Mouse (Mus musculus): ENCODE measurements around the gene Cfap45. TPM values are rescaled to one million over a fixed set of nuclear protein-coding genes. Genes with fewer than 3 reads are reported as not detected.

The Cfap45 gene
- total RNA-seq, 2 experiments from 2014 or later, result 1.8 to 2.8 TPM

- peak; percentile 81 to 84 for DNase-seq
Observed at GRCm38 (mm10) chr1:172513525-172514212, 6.9 kb upstream of the Cfap45 start.

GRCm38 (mm10) chr1:172514213-172514529 lies 6.4 kb upstream of the Cfap45 start:
- no peak for DNase-seq
- intact Hi-C loops (cut with DNase I), result no loop called here

More at GRCm38 (mm10) chr1:172513525-172514212, 6.9 kb upstream of the Cfap45 start:
- intact Hi-C loops (cut with DNase I), result no loop called here

- intact Hi-C loops (cut with DNase I), result no loop called here
- peak; percentile 44 to 52 for DNase-seq
Observed at GRCm38 (mm10) chr1:172514551-172515268, 5.9 kb upstream of the Cfap45 start.

- intact Hi-C loops (cut with DNase I), result no loop called here
- no peak for DNase-seq
Observed at GRCm38 (mm10) chr1:172515396-172515795, 5.2 kb upstream of the Cfap45 start.

- no peak for DNase-seq
- intact Hi-C loops (cut with DNase I), result no loop called here
Observed at GRCm38 (mm10) chr1:172518013-172518412, 2.6 kb upstream of the Cfap45 start.

GRCm38 (mm10) chr1:172519644-172520043 lies 957 bp upstream of the Cfap45 start:
- intact Hi-C loops (cut with DNase I), result no loop called here
- no peak for DNase-seq

- DNase-seq, result no peak
- intact Hi-C loops (cut with DNase I), result no loop called here
Observed at GRCm38 (mm10) chr1:172522524-172522923, 1.9 kb downstream of the Cfap45 start.

- peak; percentile 61 to 62 for DNase-seq
- intact Hi-C loops (cut with DNase I), result no loop called here
Observed at GRCm38 (mm10) chr1:172523699-172524101, 3.1 kb downstream of the Cfap45 start.

GRCm38 (mm10) chr1:172525027-172525764 lies 4.6 kb downstream of the Cfap45 start:
- intact Hi-C loops (cut with DNase I), result loop anchor here (1.0 kb wide), 1 partner anchor 24 kb away; no protein-coding TSS in a partner anchor
- peak; percentile 73 for DNase-seq

- intact Hi-C loops (cut with DNase I), result loop anchor here (1.0 kb wide), 1 partner anchor 25 kb away; no protein-coding TSS in a partner anchor
Observed at GRCm38 (mm10) chr1:172525971-172526370, 5.4 kb downstream of the Cfap45 start.

GRCm38 (mm10) chr1:172526380-172527081 lies 5.9 kb downstream of the Cfap45 start:
- intact Hi-C loops (cut with DNase I), result no loop called here
- DNase-seq, result peak; percentile 71 to 80

More at GRCm38 (mm10) chr1:172525971-172526370, 5.4 kb downstream of the Cfap45 start:
- DNase-seq, result no peak

- DNase-seq, result no peak
- intact Hi-C loops (cut with DNase I), result no loop called here
Observed at GRCm38 (mm10) chr1:172527431-172527830, 6.8 kb downstream of the Cfap45 start.

GRCm38 (mm10) chr1:172528701-172529100 lies 8.1 kb downstream of the Cfap45 start:
- intact Hi-C loops (cut with DNase I), result loop anchor here (1.0 kb wide), 3 partner anchors 35 to 105 kb away; no protein-coding TSS in a partner anchor

GRCm38 (mm10) chr1:172530544-172531220 lies 10.1 kb downstream of the Cfap45 start:
- intact Hi-C loops (cut with DNase I), result no loop called here
- peak in 1 of 2 experiments; percentile 36 for DNase-seq

More at GRCm38 (mm10) chr1:172528701-172529100, 8.1 kb downstream of the Cfap45 start:
- peak; percentile 93 to 98 for DNase-seq

GRCm38 (mm10) chr1:172532551-172532950 lies 11.9 kb downstream of the Cfap45 start:
- peak in 1 of 2 experiments; percentile 38 for DNase-seq
- intact Hi-C loops (cut with DNase I), result loop anchor here (2.0 kb wide), 1 partner anchor 16 kb away; no protein-coding TSS in a partner anchor

GRCm38 (mm10) chr1:172535116-172535515 lies 14.5 kb downstream of the Cfap45 start:
- intact Hi-C loops (cut with DNase I), result no loop called here
- no peak for DNase-seq

GRCm38 (mm10) chr1:172539827-172540226 lies 19.2 kb downstream of the Cfap45 start:
- intact Hi-C loops (cut with DNase I), result no loop called here
- no peak for DNase-seq

- intact Hi-C loops (cut with DNase I), result no loop called here
- DNase-seq, result no peak
Observed at GRCm38 (mm10) chr1:172540283-172540820, 19.8 kb downstream of the Cfap45 start.

- DNase-seq, result no peak
- intact Hi-C loops (cut with DNase I), result no loop called here
Observed at GRCm38 (mm10) chr1:172546062-172546461, 25.5 kb downstream of the Cfap45 start.
